Mouse (Mus musculus): ENCODE measurements around the gene Rhoh.
A peak's percentile ranks its signal among the peaks of the same experiment; 100 is the strongest.

Rhoh gene

GRCm38 (mm10) chr5:65861154-65861944 is at the start of gene Rhoh:
Gene Rhoh, plus strand, starts transcription at chr5:65861213.
- no peak for DNase-seq (ENCODE audit: low read depth, low spot score)

DNA sequence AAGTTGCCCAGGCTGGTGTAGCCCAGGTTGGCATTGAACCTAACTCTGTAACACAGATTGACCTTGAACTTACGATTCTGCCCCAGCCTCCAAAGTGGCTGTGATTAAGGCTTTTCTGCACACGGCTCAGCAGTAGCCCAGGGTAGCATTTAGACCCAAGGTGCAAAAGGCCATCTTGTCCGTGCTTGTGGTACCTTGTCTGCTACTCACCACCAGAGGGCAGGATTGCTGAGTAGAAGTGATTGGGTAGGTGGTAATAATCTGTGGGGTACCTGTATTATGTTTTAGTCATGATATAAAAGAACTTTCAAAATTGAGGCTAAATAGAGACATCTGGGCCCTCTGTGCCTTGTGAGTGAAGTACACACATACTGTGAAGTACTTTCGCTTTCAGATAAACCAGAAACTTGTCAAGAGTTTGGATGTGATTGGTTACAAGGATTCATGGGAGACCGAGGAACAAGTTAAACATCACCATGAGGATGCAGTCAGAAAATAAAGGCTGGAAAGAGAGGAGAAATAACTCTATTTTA is 37.3 kb upstream of the Rhoh start:
- peak; percentile 18 for DNase-seq (ENCODE audit: low read depth, low spot score)

- no peak for DNase-seq (ENCODE audit: low read depth, low spot score)
Observed at GRCm38 (mm10) chr5:65826476-65826875, 34.5 kb upstream of the Rhoh start.

GRCm38 (mm10) chr5:65827102-65827501 is 33.9 kb upstream of the Rhoh start:
- DNase-seq (ENCODE audit: low read depth, low spot score), result no peak

GRCm38 (mm10) chr5:65828261-65828660 is 32.8 kb upstream of the Rhoh start:
- DNase-seq (ENCODE audit: low read depth, low spot score), result no peak

GRCm38 (mm10) chr5:65829059-65829458 is 32.0 kb upstream of the Rhoh start:
- DNase-seq (ENCODE audit: low read depth, low spot score), result no peak

DNA sequence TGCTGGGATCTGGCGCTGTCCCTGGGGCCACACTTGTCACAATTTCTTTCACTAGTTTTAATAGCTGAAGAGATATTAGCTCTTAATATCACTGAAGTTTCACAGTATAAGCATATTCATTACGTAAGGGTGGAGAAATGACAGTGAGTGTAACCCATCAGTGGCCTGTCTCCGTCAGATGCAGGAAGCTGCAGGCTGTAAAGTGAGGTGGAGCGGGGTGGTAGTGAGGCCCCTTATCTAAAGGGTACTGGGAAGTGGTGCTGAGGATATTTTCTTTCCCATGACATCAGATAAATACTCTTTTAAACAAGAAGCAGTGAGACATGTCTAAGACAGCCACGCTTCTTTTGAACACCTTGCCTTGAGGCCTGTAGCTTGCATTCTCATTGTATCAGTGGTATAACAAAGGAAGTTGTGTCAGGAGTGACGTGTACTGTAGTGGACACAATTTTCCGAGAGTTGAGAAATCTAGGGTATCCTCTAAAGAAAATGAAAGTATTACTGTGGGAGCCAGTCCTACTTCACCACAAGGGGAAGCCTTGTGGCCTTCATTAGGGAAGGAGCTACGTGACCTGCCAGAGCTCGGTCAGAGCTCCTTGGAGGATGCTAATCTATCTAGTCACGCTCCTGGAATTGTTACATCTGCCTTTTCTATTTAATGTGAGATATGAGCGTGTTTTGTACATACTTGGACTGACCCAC is 28.9 kb upstream of the Rhoh start:
- DNase-seq (ENCODE audit: low read depth, low spot score), result no peak

- DNase-seq (ENCODE audit: low read depth, low spot score), result no peak
Observed at GRCm38 (mm10) chr5:65833092-65833491, 27.9 kb upstream of the Rhoh start.

DNA sequence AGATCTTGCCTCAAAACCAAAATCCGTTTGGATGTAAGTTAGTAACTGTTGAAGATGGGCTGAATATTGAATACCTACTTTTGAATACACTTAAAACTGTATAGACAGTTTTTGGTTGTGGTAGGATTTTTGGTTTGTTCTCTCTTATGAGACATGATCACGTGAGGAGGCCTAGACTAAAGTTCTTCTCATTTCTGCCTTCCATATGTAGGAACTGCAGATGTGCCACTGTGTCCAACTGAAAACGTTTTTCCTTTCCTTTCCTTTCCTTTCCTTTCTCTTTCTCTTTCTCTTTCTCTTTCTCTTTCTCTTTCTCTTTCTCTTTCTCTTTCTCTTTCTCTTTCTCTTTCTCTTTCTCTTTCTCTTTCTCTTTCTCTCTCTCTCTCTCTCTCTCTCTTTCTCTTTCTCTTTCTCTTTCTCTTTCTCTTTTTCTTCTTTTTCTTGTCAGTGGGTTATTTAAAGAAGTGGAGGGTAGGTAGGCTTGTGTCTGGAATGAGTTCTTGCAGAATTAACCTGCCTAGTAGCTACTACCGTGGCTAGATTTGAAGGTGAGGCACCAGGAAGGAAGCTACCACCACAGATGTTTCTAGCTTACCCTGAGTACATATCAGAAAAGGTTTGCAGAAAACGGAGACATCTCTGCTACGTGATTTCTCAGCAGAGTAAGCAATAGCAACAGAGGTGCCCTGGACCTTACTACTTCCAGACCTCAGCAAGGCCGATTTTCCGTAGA is 27.1 kb upstream of the Rhoh start:
- no peak for DNase-seq (ENCODE audit: low read depth, low spot score)

DNA sequence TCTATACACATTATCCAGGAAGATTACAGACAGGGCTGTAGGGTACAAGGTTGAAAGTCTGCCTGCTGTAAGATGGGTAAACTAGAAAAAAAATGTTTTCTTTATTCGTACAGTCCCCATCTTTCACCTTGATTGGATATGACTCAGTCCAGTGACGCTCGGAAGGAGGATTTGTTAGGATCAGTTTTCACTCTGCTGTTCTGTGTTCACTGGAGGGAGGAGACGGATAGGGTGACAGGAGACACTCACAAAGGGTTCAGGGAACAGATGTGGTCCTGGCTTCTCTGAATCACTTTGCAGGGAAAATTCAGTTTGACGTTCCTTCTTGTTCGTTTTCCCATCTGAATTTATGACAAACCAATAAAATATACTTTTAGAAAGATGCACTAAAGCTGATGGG is 23.0 kb upstream of the Rhoh start:
- DNase-seq (ENCODE audit: low read depth, low spot score), result no peak

DNA sequence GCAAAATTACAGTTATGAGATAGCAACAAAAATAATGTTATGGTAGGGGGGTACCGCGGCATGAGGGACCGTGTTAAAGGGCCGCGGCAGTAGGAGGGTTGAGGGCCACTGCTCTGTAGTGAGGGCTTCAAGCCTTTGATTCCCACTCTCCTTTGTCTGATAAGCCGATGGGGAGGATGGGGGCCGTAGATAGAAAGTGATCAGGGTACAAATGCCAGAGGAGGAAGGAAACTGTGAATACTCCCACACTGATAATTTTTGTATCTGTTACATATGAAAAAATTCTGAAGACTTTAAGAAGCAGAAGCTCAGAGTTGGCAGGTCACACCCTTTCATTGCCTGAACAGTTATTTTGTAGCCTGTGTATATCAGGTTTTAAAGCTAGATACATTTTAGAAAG is 18.1 kb upstream of the Rhoh start:
- no peak for DNase-seq (ENCODE audit: low read depth, low spot score)

- no peak for DNase-seq (ENCODE audit: low read depth, low spot score)
Observed at GRCm38 (mm10) chr5:65846534-65846933, 14.5 kb upstream of the Rhoh start.

DNA sequence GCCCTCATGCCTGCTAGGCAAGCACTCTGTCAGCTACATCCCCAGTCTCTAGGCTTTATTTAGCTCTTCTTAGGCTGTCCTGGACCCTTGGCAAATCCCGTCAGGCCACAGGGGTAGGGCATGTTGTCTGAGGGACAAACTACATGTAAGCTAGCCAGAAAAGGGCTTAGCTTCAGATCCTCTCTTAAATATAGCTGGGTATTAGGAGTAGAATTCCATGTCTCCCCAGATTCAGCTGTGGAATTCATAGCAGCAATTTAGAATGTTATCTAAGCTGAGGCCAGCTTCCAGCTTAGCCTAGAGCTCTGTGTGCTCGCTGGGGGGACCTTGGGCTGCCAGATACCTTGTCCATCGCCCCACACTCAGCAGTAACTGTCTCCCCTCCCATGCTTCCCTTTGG is 14.1 kb upstream of the Rhoh start:
- no peak for DNase-seq (ENCODE audit: low read depth, low spot score)

GRCm38 (mm10) chr5:65847656-65848055 is 13.4 kb upstream of the Rhoh start:
- no peak for DNase-seq (ENCODE audit: low read depth, low spot score)

- DNase-seq (ENCODE audit: low read depth, low spot score), result no peak
Observed at GRCm38 (mm10) chr5:65850765-65851164, 10.2 kb upstream of the Rhoh start.

DNA sequence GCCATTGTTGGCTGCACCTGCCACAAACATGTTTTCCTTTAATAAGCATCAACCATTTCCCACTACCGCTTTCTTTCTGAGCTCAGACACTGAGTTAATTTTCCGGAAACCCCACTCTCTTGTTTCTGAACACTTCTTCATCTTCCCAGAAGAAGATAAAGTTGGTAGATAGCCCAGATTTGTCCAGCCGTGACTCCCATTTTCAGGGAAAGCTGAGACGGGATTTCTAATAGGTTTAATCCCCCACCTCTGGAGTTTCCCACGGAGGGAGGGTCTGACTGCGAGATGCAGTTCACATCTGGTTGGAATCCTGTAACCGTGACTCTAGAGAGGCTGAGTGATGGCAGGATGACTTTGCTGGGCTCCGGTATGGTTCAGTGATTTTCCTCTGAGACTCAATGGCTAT is 6.2 kb upstream of the Rhoh start:
- DNase-seq (ENCODE audit: low read depth, low spot score), result no peak

- no peak for DNase-seq (ENCODE audit: low read depth, low spot score)
Observed at GRCm38 (mm10) chr5:65855571-65855970, 5.4 kb upstream of the Rhoh start.

DNA sequence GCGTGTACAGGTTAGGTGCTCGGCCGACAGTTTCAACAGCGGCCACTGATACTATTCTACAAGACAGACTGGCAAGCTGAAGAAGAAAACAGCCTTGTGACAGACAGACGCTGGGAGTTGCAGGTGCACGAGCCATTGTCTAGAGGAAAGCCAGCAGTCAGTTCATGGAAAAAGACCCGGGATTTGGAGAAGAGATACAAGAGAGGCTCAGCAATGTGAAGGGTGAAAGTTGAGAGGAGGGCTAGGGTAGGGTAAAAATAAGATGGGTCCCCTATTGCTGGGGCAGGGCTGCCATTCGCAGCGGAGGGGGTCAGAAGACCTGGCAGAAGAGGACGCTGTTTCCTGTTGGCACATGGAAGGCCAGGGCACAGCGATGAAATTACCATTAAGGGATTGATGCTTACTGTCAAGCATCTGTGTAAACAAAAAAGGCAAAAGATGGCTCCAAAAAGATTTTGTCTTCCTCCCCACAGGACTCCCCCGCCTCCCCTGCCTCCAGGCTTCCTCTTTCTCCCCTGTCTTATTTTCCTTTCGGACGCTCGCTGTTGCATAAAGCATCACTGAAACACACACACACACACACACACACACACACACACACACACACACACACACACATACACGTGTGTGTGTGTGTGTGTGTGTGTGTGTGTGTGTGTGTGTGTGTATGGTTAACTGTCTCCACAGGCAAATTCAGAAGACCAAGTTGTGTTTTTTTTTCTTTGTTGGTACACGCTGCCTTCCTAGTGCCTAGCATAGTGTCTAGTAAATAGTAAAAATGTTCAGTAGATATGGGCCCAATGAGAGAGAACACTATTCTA is 4.2 kb upstream of the Rhoh start:
- DNase-seq (ENCODE audit: low read depth, low spot score), result no peak

DNA sequence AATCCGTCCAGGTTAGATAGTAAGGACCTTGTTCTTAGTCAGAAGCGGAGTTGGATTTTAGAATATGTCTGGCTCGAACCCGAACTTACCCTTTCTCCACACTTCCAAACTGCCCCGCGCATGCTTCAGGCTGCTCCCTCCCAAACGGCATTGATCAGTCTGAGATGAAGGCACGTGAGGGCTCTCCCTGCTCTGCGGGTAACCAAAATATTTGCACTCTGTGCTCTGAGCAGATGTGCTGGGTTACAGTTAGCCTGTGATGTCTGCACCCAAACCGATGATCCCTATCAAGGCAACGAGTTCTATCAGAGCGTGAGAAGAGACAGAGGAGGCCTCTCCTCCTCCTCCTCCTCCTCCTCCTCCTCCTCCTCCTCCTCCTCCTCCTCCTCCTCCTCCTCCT is 3.1 kb upstream of the Rhoh start:
- DNase-seq (ENCODE audit: low read depth, low spot score), result no peak

DNA sequence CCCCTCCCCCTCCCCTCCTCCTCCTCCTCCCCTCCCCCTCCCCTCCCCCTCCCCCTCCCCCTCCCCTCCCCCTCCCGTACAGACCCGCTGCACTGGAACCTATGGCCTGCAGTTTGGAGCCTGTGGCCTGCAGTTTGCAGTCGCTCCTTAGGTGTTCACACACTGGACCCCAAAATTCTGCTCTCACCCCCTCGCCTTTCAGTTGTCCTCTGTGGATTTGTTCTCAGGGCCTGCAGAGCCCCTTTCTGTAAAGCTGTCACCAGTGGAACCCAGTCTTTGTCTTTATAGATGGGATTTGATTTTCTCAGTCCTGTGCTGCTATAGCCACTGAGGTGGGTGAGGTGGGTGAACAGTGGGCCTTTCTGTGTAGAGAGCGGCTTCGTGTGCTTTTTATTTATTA is 2.7 kb upstream of the Rhoh start:
- no peak for DNase-seq (ENCODE audit: low read depth, low spot score)

GRCm38 (mm10) chr5:65858898-65859297 is 2.1 kb upstream of the Rhoh start:
- no peak for DNase-seq (ENCODE audit: low read depth, low spot score)

All from WW6 (cell line).